Mouse (Mus musculus) E14TG2a.4 (cell line): ENCODE measurements around the gene Wdr73.

ENCODE experiments used
- CTCF ChIP-seq: conservative IDR thresholded peaks from 2 replicates; pipeline ENCODE4 v1.5.1; 2014; ENCODE audit warnings: low read length
- POU5F1 ChIP-seq: IDR thresholded peaks from 2 replicates; pipeline ENCODE4 v1.6.1; 2014; ENCODE audit warnings: low read length, borderline replicate concordance

DNA sequence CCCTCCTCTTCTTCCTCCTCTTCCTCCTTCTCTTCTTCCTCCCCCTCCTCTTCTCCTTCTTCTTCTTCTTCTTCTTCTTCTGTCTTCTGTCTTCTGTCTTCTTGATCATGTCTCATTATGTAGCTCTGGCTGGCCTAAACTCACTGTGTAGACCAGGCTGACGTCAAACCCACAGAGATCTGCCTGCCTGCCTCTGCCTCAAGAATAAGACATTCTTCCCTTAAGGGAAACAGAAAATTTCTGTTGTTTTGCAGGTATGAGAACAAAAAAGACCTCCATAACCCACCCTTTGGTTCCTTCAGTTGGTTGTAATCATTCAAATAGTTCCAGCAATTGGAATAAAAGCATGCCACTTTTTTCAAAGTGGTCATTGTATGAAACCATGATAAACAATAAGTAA, 36.9 kb downstream of the Wdr73 start:
- TF ChIP-seq CTCF: no peak
- no peak for TF ChIP-seq POU5F1
